Mouse (Mus musculus) stomach, embryonic 14.5 days (tissue): ENCODE measurements around the gene Ccdc194. TPM values are rescaled to one million over a fixed set of nuclear protein-coding genes. Genes with fewer than 3 reads are reported as not detected.

Source experiments
- ATAC-seq: fragments of 200-750 bp; cut with Nextera tagmentation; 2 replicates; pipeline ENCODE4 v1.8.0; 2017; ENCODE audit warnings: low read depth, moderate TSS enrichment; ENCODE audit not compliant: insufficient number of reproducible peaks, insufficient read depth, low FRiP score
- H3K27ac ChIP-seq: fragments of 300-500 bp; sonication (generic); 2 replicates; pipeline ENCODE4 v1.5.1; 2014; ENCODE audit warnings: mild to moderate bottlenecking, low read length, moderate library complexity, mixed read lengths
- H3K27me3 ChIP-seq: fragments of 300-500 bp; sonication (generic); 2 replicates; pipeline ENCODE4 v1.6.1; 2014; ENCODE audit warnings: low read length, control low read depth, mixed read lengths; ENCODE audit not compliant: control insufficient read depth, insufficient read depth
- H3K36me3 ChIP-seq: fragments of 300-500 bp; sonication (generic); 2 replicates; pipeline ENCODE4 v1.6.1; 2014; ENCODE audit warnings: mild to moderate bottlenecking, control low read depth, low read length, moderate library complexity, mixed read lengths; ENCODE audit not compliant: control insufficient read depth, insufficient read depth
- H3K4me1 ChIP-seq: fragments of 300-500 bp; sonication (generic); 2 replicates; pipeline ENCODE4 v1.6.1; 2014; ENCODE audit warnings: low read length, control low read depth, mixed read lengths; ENCODE audit not compliant: control insufficient read depth, insufficient read depth
- H3K4me2 ChIP-seq: fragments of 300-500 bp; sonication (generic); replicated peaks from 2 replicates; pipeline ENCODE4 v1.6.1; 2014; ENCODE audit warnings: low read depth, low read length, control low read depth
- H3K4me3 ChIP-seq: fragments of 300-500 bp; sonication (generic); 2 replicates; pipeline ENCODE4 v1.5.1; 2014; ENCODE audit warnings: low read depth, low read length, control low read depth
- H3K9ac ChIP-seq: fragments of 300-500 bp; sonication (generic); replicated peaks from 2 replicates; pipeline ENCODE4 v1.6.1; 2014; ENCODE audit warnings: low read depth, mild to moderate bottlenecking, control low read depth, low read length, moderate library complexity, mixed read lengths
- H3K9me3 ChIP-seq: fragments of 300-500 bp; sonication (generic); 2 replicates; pipeline ENCODE4 v1.6.1; 2016; ENCODE audit warnings: low read depth, low read length, control low read depth; ENCODE audit not compliant: control insufficient read depth
- WGBS: fragments of 180-500 bp; shearing (Covaris S2); extraction: QIAGEN DNeasy Blood & Tissue Kit; methylation state at CpG from one replicate; pipeline ENCODE4 v1.1.7; 2014; 5-methylcytosine and 5-hydroxymethylcytosine counted together
- polyA plus RNA-seq: library from polyadenylated mRNA; unstranded; fragments of >200 nt; fragmentation: Nextera tagmentation; extraction: Ambion mirVana; gene quantifications from 2 replicates; pipeline ENCODE4 v1.2.1, GENCODE M21; 2014

Gene Ccdc194
- polyA plus RNA-seq, 1 experiment from 2014 or later: 0.58 TPM

DNA sequence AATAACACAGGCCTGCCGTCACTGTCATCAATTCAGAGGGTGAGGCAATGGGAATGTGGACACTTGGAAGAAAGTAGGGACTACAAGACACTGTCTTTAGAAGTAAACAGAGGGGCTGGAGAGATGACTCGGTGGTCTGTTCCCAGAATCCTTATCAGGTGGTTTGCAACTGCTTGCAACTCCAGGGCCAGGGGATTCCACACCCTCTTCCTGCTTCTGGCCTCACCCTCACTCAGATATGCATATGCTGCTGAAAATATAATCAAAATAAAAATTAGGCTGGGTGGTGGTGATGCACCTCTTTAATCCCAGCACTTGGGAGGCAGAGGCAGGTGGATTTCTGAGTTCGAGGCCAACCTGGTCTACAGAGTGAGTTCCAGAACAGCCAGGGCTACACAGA, 34.6 kb upstream of the Ccdc194 start:
- WGBS: 66% methylated on average over 3 of the region's 3 CpGs
- H3K4me1 ChIP-seq: 0 out of 2 replicates have a peak, but pooled peaks cover 5% of the 10 kb centered on the region
- no peaks in the 10 kb centered on the region for H3K36me3 ChIP-seq
- H3K4me2 ChIP-seq: no peak overlapping the region
- H3K27me3 ChIP-seq: peaks cover 26% of the 10 kb centered on the region
- no peak for ATAC-seq
- no peak overlapping the region for H3K27ac ChIP-seq
- H3K4me3 ChIP-seq: no peak overlapping the region
- H3K9me3 ChIP-seq: 0 out of 2 replicates have a peak, but pooled peaks cover 2% of the 10 kb centered on the region
- H3K9ac ChIP-seq: no peak overlapping the region

DNA sequence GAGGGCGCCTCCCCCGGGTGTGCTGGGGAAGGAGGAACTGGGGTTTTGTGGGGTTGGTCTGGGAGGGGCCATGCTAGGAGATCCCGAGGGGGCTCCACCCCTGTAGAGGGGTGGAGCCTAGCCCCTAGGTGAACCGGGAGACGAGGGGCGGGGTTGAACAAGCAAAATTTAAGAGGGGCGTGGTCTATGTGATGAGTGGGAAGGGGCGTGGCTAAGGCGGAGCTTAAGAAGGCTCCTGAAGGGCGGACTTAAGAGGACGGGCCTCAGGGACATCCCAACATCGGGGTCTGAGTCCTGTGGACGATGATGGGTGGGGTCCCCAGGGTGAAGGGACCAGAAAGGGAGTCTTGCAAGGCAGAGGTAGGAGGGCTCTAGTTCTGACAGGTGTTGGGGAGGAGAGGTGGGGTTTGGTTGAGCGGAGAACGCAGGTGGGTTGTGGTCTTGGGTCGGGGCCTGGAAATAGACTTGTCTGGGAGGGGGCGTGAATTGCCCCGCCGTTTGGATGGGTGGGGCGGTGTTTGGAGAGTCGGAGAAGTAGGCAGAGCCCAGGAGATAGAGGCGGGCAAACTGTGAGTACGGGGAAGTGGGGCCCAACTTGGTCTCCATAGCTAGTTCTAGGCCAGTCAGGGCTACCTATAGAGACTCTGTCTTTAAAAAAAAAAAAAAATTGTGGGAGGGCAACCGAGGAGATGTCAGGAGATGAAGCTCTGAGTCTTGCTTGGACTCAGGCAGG, 33.6 kb upstream of the Ccdc194 start:
- H3K27me3 ChIP-seq: peaks cover 26% of the 10 kb centered on the region
- H3K27ac ChIP-seq: no peak overlapping the region
- peak; percentile 76 for ATAC-seq
- peak overlapping the region; percentile 36; the same call in 1 of the 2 replicates for H3K9ac ChIP-seq
- peak overlapping the region; percentile 82 for H3K4me2 ChIP-seq
- no peaks in the 10 kb centered on the region for H3K36me3 ChIP-seq
- 2% methylated on average over 24 of the region's 24 CpGs for WGBS
- H3K9me3 ChIP-seq: no peaks in the 10 kb centered on the region
- H3K4me1 ChIP-seq: 0 out of 2 replicates have a peak, but pooled peaks cover 5% of the 10 kb centered on the region
- H3K4me3 ChIP-seq: peak overlapping the region; percentile 47

DNA sequence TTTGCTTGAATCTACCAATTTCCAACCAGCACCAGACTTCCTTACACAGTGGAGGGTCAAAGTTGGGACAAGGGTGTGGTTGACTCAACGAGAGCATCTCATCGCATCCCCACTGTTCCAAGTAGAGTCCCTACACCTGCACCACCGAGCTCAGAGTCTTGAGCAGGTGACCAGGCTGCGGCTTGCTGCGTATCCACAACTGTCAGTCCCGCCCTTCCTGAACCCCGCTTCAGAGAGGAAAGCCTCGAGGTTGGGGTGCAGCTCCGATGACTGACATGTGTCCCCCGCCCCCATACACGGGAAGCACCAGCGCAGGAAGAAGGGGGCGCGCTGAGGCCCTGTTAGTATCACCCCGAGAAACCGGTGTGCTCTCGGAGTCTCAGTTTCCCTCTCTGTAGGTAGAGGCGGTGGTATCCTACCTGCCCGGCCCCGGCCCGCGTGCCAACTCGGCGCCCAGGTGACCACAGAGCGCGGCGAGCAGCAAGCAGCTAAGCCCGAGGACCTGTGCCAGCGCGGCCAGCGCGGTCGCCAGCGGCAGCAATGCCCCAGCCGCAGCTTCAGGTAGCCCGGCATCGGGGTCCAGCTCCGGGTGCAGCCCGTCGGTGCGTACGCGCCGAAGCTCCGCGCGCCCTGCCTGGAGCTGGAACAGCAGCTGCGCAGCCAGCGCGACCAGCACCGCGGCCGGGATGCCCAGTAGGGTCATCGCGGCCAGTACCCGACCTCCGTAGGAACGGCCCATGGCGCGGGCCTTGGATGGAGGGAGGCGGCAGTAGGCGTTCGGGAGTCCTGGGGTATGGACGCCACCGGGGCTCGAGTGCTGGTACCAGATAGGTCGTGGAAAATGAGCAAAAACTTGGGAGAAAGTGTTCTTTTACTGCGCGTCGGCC, 32.8 kb upstream of the Ccdc194 start, which contains the start of gene Tmem221:
Tmem221 (minus strand) TSS at position 801 of the 887 bp plus-strand sequence.
- Histone ChIP-seq H3K4me1 (0 out of 2 replicates have a peak, but pooled peaks cover 5% of the 10 kb centered on the region), H3K9ac (peak within 1 kb of the TSS; percentile 36; the same call in 1 of the 2 replicates), H3K27ac (no peak within 1 kb of the TSS), H3K36me3 (no peaks in the 10 kb centered on the region), H3K4me3 (peak within 1 kb of the TSS; percentile 47), H3K27me3 (peaks cover 26% of the 10 kb centered on the region), H3K9me3 (no peaks in the 10 kb centered on the region), H3K4me2 (peak within 1 kb of the TSS; percentile 82)
- peak; percentile 4; the same call in 1 of the 2 replicates for ATAC-seq
- whole genome bisulfite sequencing: 3% methylated on average over 70 of the region's 70 CpGs

DNA sequence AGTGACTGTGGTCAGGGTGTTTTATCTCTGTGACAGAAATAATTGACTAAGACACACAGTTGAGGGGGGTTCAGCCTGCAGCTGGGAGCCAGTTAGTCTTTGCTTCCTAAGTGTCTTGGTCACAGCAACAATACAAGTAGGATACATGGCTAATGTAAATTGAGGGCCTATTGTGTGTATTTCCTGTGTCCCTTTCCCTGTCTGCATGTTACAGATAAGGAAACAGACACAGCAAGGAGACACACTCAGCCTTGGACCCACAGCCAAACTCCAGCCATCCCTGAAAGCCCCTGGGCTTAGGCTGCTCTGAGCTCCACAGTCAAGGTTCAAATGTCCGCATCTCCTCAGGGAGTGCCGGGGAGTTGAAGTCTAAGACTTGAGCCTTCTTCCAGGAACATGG, 29.1 kb upstream of the Ccdc194 start:
- H3K9me3 ChIP-seq: no peaks in the 10 kb centered on the region
- no peak overlapping the region for H3K4me3 ChIP-seq
- H3K4me2 ChIP-seq: no peak overlapping the region
- H3K27me3 ChIP-seq: peaks cover 19% of the 10 kb centered on the region
- WGBS: 80% methylated on average over 2 of the region's 2 CpGs
- no peak overlapping the region for H3K27ac ChIP-seq
- H3K36me3 ChIP-seq: no peaks in the 10 kb centered on the region
- H3K9ac ChIP-seq: no peak overlapping the region
- 0 out of 2 replicates have a peak, but pooled peaks cover 3% of the 10 kb centered on the region for H3K4me1 ChIP-seq
- no peak for ATAC-seq

DNA sequence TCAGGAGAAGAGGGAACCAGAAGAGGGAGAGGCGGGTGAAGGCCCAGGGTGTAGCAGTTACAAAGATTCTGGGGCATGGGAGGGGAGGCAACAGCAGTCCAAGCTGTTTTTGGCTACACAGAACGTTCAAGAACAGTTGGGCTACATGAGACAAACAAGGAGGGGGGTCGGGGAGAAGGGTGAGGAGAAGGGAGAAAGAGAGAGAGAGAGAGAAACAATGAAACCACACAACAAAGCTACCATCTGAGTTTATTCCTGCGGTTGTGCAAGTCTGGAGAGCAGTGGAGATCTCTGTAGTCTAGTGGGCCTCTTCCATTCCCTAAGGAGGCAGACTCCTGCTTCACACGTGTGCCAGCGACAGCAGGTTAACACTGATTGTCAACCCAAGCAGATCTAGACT, 28.5 kb upstream of the Ccdc194 start:
- Histone ChIP-seq H3K4me3 (no peak overlapping the region), H3K4me1 (0 out of 2 replicates have a peak, but pooled peaks cover 3% of the 10 kb centered on the region), H3K4me2 (no peak overlapping the region), H3K27ac (no peak overlapping the region), H3K9me3 (no peaks in the 10 kb centered on the region), H3K27me3 (peaks cover 16% of the 10 kb centered on the region), H3K9ac (no peak overlapping the region), H3K36me3 (no peaks in the 10 kb centered on the region)
- 62% methylated on average over 6 of the region's 6 CpGs for WGBS
- no peak for ATAC-seq

DNA sequence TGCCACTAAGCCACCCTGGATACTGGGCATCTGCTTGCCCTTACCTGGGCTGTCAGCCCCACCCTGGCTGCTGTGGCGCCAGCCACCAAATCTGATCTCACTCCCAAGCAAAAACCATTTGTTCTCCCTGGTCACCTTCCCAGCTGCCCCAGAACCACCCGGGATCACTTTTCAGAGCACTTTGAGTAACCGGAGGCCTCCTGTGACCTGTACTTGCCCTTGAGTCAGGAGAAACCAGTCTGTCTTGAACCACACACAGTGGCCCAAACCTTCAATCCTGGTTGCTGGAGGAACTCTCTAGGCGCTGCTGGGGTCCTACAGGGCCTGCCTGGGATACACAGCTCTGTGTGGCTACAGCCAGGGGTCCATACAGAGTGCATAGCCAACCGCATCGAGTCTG, 27.3 kb upstream of the Ccdc194 start:
- peaks cover 9% of the 10 kb centered on the region for H3K27me3 ChIP-seq
- WGBS: 37% methylated on average over 6 of the region's 6 CpGs
- H3K9ac ChIP-seq: no peak overlapping the region
- H3K36me3 ChIP-seq: 0 out of 2 replicates have a peak, but pooled peaks cover 4% of the 10 kb centered on the region
- 0 out of 2 replicates have a peak, but pooled peaks cover 3% of the 10 kb centered on the region for H3K4me1 ChIP-seq
- no peak for ATAC-seq
- no peaks in the 10 kb centered on the region for H3K9me3 ChIP-seq
- H3K27ac ChIP-seq: peak overlapping the region; percentile 44; the same call in 1 of the 2 replicates
- H3K4me2 ChIP-seq: no peak overlapping the region
- no peak overlapping the region for H3K4me3 ChIP-seq

DNA sequence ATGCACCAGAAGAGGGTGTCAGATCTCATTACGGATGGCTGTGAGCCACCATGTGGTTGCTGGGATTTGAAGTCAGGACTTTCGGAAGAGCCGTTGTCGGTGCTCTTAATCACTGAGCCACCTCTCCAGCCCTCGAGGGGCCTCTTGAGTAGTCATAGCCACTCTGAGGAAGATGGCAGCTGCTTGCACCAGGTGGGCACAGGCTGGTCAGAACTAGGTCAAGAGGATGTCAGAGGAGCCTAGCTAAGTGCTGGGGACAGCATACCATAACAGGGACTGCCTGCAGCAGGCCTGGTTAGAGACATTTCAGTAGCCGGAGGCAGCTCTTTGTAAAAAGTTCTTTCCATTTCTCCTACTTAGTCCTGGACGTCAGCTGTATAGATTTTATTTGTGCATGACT, 25.2 kb upstream of the Ccdc194 start:
- no peak for ATAC-seq
- peaks cover 8% of the 10 kb centered on the region; the same call in 1 of the 2 replicates for H3K36me3 ChIP-seq
- no peak overlapping the region for H3K27ac ChIP-seq

DNA sequence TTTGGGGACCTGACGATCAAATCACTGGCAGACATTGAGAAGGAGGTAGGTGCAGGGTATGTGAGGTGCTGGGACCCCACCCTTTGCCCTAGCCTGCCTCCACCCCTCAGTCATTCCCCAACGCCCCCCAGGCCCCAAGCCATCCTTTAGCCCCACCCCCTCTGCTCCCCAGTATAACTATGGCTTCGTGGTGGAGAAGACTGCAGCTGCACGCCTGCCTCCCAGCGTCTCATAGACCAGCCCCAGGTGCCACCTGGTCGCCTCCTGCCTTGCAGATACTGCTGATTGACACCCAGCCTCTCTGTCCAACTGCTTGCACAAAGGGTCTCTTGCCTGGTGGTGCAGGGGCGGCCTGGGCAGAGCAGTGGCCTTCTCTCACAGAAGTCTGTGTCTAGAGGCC, 22.1 kb upstream of the Ccdc194 start:
- 89% methylated on average over 7 of the region's 7 CpGs for WGBS
- ATAC-seq: no peak

More for the DNA sequence above, 25.2 kb upstream of the Ccdc194 start:
- Histone ChIP-seq H3K4me3 (no peak overlapping the region), H3K4me2 (no peak overlapping the region), H3K9me3 (no peaks in the 10 kb centered on the region), H3K27me3 (no peaks in the 10 kb centered on the region), H3K9ac (no peak overlapping the region), H3K4me1 (0 out of 2 replicates have a peak, but pooled peaks cover 3% of the 10 kb centered on the region)
- WGBS: 68% methylated on average over 7 of the region's 7 CpGs

More for the DNA sequence above, 22.1 kb upstream of the Ccdc194 start:
- Histone ChIP-seq H3K4me2 (no peak overlapping the region), H3K36me3 (peaks cover 15% of the 10 kb centered on the region; the same call in 1 of the 2 replicates), H3K27me3 (no peaks in the 10 kb centered on the region), H3K9me3 (no peaks in the 10 kb centered on the region), H3K4me1 (peaks cover 7% of the 10 kb centered on the region), H3K4me3 (no peak overlapping the region), H3K9ac (no peak overlapping the region), H3K27ac (no peak overlapping the region)
